Mouse (Mus musculus): ENCODE data around the gene Gria2.

DNA sequence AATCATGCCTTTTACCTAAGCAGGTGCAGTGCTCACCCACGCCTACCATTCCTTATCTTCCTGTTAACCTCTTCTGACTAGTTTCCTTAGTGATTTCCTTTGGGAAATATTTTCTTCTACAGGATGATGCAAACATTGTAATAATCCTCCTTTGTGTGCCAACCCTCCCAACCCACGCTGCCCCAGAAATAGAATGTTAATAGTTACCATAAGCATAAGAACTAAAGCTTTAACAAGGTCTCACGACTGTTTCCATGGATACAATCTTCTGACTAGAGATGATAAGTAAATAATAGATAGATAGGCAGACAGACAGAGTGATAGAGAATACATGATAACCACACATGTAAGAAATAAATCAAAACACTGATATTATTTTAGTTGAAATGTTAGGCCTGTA is 140.8 kb downstream of the Gria2 start:
- no peak for TF ChIP-seq CTCF (IDR thresholded peaks at IDR 0.05; ENCODE audit: control insufficient read depth, insufficient read depth, low read length)
- no peak for TF ChIP-seq POLR2A (IDR thresholded peaks at IDR 0.05; ENCODE audit: borderline replicate concordance, control insufficient read depth, low read depth, low read length)
